Mouse (Mus musculus) right cerebral cortex, adult 2 months (tissue): ENCODE results near the gene Nckap5l.
A peak's percentile ranks its signal among the peaks of the same experiment; 100 is the strongest.

Experiments
- DNase-seq, 2 experiments: peaks; one replicate each; pipeline ENCODE4 v3.0.0; 2021 to 2022; ENCODE audit warnings: low spot score in 2 of 2

The Nckap5l gene

GRCm38 (mm10) chr15:99457606-99458401 lies at the start of gene Nckap5l:
Nckap5l (minus strand) TSS chr15:99457748.
- DNase-seq = peak; percentile 86 to 87

- DNase-seq = no peak
Observed at GRCm38 (mm10) chr15:99505324-99506095, 48.0 kb upstream of the Nckap5l start.

GRCm38 (mm10) chr15:99503256-99503655 lies 45.7 kb upstream of the Nckap5l start:
- no peak for DNase-seq

DNA sequence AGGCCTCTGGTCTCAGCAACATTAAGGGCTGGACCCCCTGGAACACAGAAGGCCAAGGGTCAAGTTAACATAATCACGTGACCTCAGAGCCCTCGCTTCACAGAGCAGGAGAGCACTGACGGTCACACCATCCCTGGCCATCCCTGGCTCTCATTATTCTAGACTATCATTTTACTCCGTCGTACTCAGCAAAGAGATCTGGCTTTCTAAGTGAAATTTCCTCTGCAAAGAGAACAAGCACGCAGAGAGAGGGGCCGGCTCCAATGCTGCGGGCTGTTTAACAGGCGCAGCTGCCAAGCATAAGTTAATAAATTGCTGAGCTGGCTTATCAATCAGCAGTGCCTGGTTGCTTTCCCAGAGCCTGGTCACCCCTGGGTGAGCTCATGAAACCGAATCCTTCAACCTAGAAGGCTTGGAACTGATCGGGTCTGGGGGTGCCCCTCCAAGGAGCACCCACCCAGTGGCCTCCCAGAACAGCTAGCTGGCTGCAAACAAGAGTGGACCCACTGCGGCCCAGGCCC lies 44.8 kb upstream of the Nckap5l start:
- no peak for DNase-seq

DNA sequence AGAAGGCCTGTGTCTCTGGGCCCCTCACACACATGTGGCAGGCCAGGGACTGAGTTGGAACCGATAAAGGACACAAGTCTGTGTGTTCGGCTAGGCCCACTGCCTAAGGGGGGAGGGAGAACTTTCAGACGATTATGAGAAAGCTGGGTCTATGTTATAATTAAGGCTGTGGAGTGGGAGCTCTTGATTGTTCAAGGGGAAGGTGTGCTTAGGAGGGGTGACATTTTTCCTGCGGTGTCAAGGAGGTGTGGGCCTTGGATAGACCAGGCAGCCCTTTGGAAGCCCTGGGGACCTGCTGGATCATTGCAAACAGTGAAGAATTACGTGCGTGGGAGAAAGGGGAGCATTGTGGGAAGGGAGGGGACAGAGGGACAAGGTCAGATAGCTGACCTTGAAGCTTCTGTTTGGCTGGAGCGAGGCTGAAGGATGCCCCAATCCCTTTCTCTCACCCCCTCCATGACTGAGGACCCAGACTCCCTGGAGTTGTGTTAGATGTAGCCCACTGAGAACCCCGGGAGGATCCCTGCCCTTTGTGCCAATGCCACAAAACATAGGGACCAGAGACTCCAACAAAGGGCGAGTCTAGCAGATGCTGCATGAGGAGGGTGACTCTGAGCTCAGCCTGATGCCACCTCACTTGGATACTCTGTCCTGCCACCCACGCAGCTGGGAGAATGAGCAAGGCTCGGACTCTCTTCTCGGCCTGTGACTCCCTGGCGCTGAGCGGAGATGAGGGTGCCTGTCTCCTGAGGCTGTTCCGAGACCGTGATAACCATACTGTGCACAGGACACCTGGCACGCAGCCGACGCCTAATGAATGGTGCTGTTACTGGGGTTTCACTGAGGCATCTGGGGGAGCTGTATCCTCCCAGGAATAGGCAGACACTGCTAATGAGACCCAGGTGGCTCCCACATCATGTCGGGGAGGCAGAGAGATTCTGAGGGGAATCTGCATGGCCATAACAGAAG lies 44.0 kb upstream of the Nckap5l start:
- peak; percentile 62 to 63 for DNase-seq

DNA sequence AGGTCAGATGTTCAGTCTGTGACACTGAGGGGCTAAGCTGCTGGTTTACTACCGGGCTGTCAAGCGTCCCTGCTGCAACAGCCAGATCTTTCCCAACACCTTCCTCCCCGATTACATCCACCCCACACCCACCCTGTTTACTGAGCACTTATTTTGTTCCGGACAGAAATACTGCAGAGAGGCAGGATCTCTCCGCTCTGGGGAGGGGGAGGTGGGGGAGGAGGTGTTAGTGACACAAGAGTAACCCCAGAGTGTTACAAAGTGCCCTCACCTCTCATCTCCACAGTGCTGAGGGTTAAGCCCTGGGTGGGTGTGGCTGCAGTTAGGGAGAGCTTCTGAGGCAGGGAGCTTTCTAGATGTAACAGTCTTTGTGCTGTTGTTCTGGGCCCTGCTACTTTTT lies 42.8 kb upstream of the Nckap5l start:
- no peak for DNase-seq

DNA sequence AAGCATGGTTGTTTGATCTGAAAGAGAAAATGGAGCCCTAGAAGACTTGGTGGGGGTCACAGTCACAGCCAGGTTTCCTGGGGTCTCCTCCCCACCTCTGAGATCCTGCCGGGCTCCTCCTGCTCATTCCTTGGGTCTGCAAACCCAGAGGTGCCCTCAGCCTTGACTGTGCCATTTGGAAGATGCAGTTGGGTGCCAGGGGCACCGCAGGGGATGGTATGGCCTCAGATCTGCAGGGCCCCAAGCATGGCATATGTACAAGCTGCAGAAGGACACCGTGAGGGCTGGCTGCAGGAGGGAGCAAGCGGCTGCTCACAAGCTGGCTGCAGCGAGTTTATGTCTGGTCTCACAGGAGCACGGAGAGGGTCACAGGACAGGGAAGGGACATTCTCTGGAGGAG lies 42.2 kb upstream of the Nckap5l start:
- DNase-seq = no peak

GRCm38 (mm10) chr15:99498781-99499180 lies 41.2 kb upstream of the Nckap5l start:
- no peak for DNase-seq

- no peak for DNase-seq
Observed at GRCm38 (mm10) chr15:99498356-99498755, 40.8 kb upstream of the Nckap5l start.

- peak; percentile 68 to 76 for DNase-seq
Observed at GRCm38 (mm10) chr15:99497527-99498242, 40.1 kb upstream of the Nckap5l start.

GRCm38 (mm10) chr15:99497061-99497460 lies 39.5 kb upstream of the Nckap5l start:
- DNase-seq = peak; percentile 67 to 75

DNA sequence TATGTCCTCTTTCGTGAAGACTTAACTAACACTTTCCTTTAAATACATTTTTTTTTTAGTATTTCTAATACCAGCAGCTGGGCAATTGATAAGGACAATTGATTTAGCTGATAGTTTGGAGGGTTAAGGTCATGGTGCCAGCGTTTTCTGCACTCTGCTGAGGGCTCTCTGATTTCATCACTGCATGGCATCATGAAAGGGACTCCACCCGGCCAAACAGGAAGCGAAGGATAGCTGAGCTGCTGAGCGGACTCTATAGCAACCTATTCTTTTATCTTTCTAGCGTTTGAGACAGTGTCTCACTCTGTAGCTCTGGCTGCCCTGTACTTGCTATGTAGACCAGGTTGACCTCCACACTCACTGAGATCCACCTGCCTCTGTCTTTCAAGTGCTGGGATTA lies 27.2 kb upstream of the Nckap5l start:
- no peak for DNase-seq

- DNase-seq = no peak
Observed at GRCm38 (mm10) chr15:99475814-99476213, 18.3 kb upstream of the Nckap5l start.

DNA sequence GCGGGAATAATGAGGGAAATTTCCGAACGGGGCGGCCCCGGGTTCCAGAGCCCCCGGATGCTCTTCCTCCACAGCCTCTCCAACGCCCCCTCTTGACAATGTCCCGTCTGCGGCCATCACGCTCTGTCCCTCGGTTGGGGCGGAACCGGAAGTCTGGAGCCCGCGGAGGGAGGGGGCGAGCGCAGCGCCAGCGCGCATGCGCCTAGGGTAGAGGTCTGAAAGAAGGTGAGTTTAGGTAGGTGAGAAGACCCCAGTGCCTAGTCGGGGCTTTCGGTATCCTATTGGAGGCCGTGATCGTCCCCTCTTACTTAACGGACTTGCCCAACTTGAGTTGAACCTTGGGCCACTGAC lies 17.0 kb upstream of the Nckap5l start, which contains the start of gene Bcdin3d:
TSS of gene Bcdin3d (minus strand) at position 155 of the 351 bp plus-strand sequence.
- DNase-seq = peak; percentile 81

DNA sequence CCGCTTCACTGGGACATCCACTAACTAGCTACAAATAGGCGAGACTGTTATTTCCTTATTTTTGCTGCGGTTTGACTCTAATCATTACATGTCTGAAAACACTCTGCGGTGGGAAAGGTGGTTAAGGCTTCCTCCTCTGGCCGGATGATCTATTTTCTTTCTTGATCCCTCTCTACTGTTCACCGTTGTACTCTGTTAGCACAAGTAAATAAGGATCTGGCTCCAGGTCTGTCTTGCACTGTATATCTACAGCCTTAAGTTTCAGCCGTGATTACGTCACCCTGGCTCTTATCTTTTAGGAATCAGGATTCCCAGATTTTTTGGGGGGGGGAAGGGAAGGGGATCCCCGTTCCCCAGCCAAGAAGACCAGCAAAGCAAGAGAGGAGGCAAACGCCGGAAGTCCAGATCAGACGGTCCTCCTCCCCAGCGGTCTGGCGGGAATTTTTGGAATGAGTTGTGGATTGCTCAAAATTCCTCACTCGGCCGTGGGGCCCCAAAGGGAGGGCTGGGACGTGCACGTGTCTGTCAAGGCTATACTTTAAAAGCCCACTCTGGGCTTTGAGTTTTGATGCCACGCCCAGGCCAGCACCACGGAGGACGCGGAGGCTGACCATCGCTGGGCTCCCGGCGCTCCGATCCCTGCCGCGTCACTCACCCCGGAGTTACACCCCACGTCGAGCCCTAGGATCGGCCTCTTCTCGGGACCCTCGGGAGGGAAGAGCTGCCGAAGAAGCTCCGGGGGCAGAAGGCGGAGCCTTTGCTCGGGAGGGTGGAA lies 16.4 kb upstream of the Nckap5l start:
- DNase-seq = peak; percentile 46 to 49

GRCm38 (mm10) chr15:99472972-99473371 lies 15.4 kb upstream of the Nckap5l start:
- no peak for DNase-seq

DNA sequence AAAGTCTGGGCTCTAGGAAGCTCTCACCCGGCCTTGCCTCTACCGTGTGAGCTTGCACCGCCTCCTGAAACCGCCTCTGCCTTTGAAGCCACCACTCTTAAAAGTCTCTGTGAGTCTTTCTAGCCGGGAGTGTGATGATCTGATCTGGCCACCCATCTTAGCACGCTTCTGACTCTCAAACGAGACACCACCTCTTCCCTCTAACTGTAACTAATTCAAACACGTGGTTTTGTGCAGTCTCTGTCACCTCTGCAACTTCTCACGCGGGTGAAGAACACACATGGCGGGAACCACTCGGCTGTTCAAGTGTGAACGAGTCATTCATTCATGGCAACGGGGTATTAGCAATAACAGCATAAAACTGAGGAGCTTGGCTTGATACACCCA lies 14.1 kb upstream of the Nckap5l start:
- no peak for DNase-seq

GRCm38 (mm10) chr15:99470971-99471676 lies 13.6 kb upstream of the Nckap5l start:
- peak; percentile 50 to 71 for DNase-seq

- DNase-seq = no peak
Observed at GRCm38 (mm10) chr15:99470224-99470761, 12.7 kb upstream of the Nckap5l start.
